Mouse (Mus musculus): Measurements from ENCODE around the gene Armh1. TPM values are rescaled to one million over a fixed set of nuclear protein-coding genes. Genes with fewer than 3 reads are reported as not detected.

The Armh1 gene
- total RNA-seq, 2 experiments from 2014 or later: 0.15 TPM; not detected in 1

Other genes starting within 250 kb of the Armh1 start
- gene Eif2b3, start 232.7 kb downstream of the Armh1 start, total RNA-seq (2021): 10 to 100 TPM; 16.5 to 16.8 TPM
- under 1 TPM; 0.39 to 0.40 TPM for gene Ptch2, start 156.1 kb downstream of the Armh1 start, total RNA-seq (2021)
- 1 to 10 TPM; 3.4 to 3.5 TPM for gene Btbd19, start 126.4 kb downstream of the Armh1 start, total RNA-seq (2021)
- gene Tctex1d4, start 125.3 kb downstream of the Armh1 start, total RNA-seq (2021): under 1 TPM in 1 of 2 experiments, not detected in 1; 0.64 TPM
- gene Plk3, start 118.2 kb downstream of the Armh1 start, total RNA-seq (2021): 1 to 10 TPM; 1.4 TPM
- 100 to 1,000 TPM; 587 to 633 TPM for gene Rps8, start 95.9 kb downstream of the Armh1 start, total RNA-seq (2021)
- gene Kif2c, start 69.5 kb downstream of the Armh1 start, total RNA-seq (2021): under 1 TPM; 0.30 to 0.36 TPM
- 10 to 100 TPM; 24.8 to 35.7 TPM for gene Tmem53, start 174 bp downstream of the Armh1 start, total RNA-seq (2021)
- 10 to 100 TPM; 32.6 to 36.1 TPM for gene Rnf220, start 244.9 kb upstream of the Armh1 start, total RNA-seq (2021)